Mouse (Mus musculus) embryo, embryonic 11.5 days (tissue): ENCODE measurements around the gene BC107364.
"Not testable (repeated sequence)": the region's sequence is repeated elsewhere in the genome, so short reads cannot be mapped to it uniquely, and the experiment has no call there.

Experiments used
- DNase-seq: peaks from one replicate; pipeline ENCODE4 v3.0.0-alpha.2; 2012; ENCODE audit warnings: low read depth, low spot score

Gene BC107364

GRCm38 (mm10) chr3:96486064-96486827, 34.1 kb upstream of the BC107364 start:
- DNase-seq = not testable (repeated sequence)

GRCm38 (mm10) chr3:96485361-96485760, 33.3 kb upstream of the BC107364 start:
- DNase-seq = no peak

GRCm38 (mm10) chr3:96484921-96485320, 32.8 kb upstream of the BC107364 start:
- DNase-seq = no peak

GRCm38 (mm10) chr3:96483946-96484345, 31.8 kb upstream of the BC107364 start:
- DNase-seq = no peak

- not testable (repeated sequence) for DNase-seq
Observed at GRCm38 (mm10) chr3:96483044-96483443, 30.9 kb upstream of the BC107364 start.

GRCm38 (mm10) chr3:96482451-96482850, 30.3 kb upstream of the BC107364 start:
- no peak for DNase-seq

- no peak for DNase-seq
Observed at GRCm38 (mm10) chr3:96481856-96482255, 29.8 kb upstream of the BC107364 start.

GRCm38 (mm10) chr3:96480684-96481270, 28.7 kb upstream of the BC107364 start:
- no peak for DNase-seq

- no peak for DNase-seq
Observed at GRCm38 (mm10) chr3:96479249-96479648, 27.1 kb upstream of the BC107364 start.

- no peak for DNase-seq
Observed at GRCm38 (mm10) chr3:96477558-96477957, 25.5 kb upstream of the BC107364 start.

- DNase-seq = no peak
Observed at GRCm38 (mm10) chr3:96477084-96477483, 25.0 kb upstream of the BC107364 start.

- no peak for DNase-seq
Observed at GRCm38 (mm10) chr3:96474909-96475655, 23.0 kb upstream of the BC107364 start.

- DNase-seq = not testable (repeated sequence)
Observed at GRCm38 (mm10) chr3:96473556-96473955, 21.4 kb upstream of the BC107364 start.

- DNase-seq = no peak
Observed at GRCm38 (mm10) chr3:96472066-96472465, 20.0 kb upstream of the BC107364 start.

GRCm38 (mm10) chr3:96469626-96470025, 17.5 kb upstream of the BC107364 start:
- DNase-seq = no peak

- not testable (repeated sequence) for DNase-seq
Observed at GRCm38 (mm10) chr3:96468335-96468734, 16.2 kb upstream of the BC107364 start.

GRCm38 (mm10) chr3:96467641-96468040, 15.5 kb upstream of the BC107364 start:
- no peak for DNase-seq

- peak; percentile 49 for DNase-seq
Observed at GRCm38 (mm10) chr3:96463891-96464290, 11.8 kb upstream of the BC107364 start.

- DNase-seq = not testable (repeated sequence)
Observed at GRCm38 (mm10) chr3:96460568-96460870, 8.4 kb upstream of the BC107364 start.

- DNase-seq = not testable (repeated sequence)
Observed at GRCm38 (mm10) chr3:96459757-96460567, 7.9 kb upstream of the BC107364 start.

- not testable (repeated sequence) for DNase-seq
Observed at GRCm38 (mm10) chr3:96458886-96459439, 6.9 kb upstream of the BC107364 start.
